Mouse (Mus musculus) brain, embryonic 14.5 days (tissue): Measurements from ENCODE around the gene Bend3.

ENCODE experiments used
- CTCF ChIP-seq: fragments of 200-500 bp; IDR thresholded peaks from 2 replicates; pipeline ENCODE4 v1.5.1; 2012; ENCODE audit warnings: inconsistent platforms, mild to moderate bottlenecking, moderate library complexity, borderline replicate concordance; ENCODE audit not compliant: insufficient read depth, insufficient read length; ENCODE audit errors: extremely low read depth
- POLR2A ChIP-seq: fragments of 200-500 bp; IDR thresholded peaks from 2 replicates; pipeline ENCODE4 v1.6.1; 2012; ENCODE audit warnings: mild to moderate bottlenecking, inconsistent platforms, borderline replicate concordance; ENCODE audit not compliant: poor library complexity, insufficient read depth, insufficient read length, severe bottlenecking; ENCODE audit errors: extremely low read depth

- TF ChIP-seq CTCF: peak; percentile 16; the same call in 1 of the 2 replicates
- no peak for TF ChIP-seq POLR2A
These were observed 70.8 kb downstream of the Bend3 start for GRCm38 (mm10) chr10:43549411-43549810.
